Mouse (Mus musculus) stomach, postnatal 0 days (tissue): Measurements from ENCODE around the gene Ldhal6b. TPM values are rescaled to one million over a fixed set of nuclear protein-coding genes. Genes with fewer than 3 reads are reported as not detected.
A peak's percentile ranks its signal among the peaks of the same experiment; 100 is the strongest.

Experiments used
- ATAC-seq: fragments of 200-750 bp; cut with Nextera tagmentation; 2 replicates; pipeline ENCODE4 v1.8.0; 2017; ENCODE audit not compliant: low FRiP score, low TSS enrichment
- DNase-seq: peaks from one replicate; pipeline ENCODE4 v3.0.0-alpha.2; 2016; ENCODE audit warnings: low spot score
- H3K27ac ChIP-seq: fragments of 300-500 bp; sonication (generic); replicated peaks from 2 replicates; pipeline ENCODE4 v1.5.1; 2014; ENCODE audit warnings: mild to moderate bottlenecking, control low read depth
- H3K27me3 ChIP-seq: fragments of 300-500 bp; sonication (generic); 2 replicates; pipeline ENCODE4 v1.6.1; 2014; ENCODE audit warnings: low read length; ENCODE audit not compliant: control insufficient read depth, insufficient read depth
- H3K36me3 ChIP-seq: fragments of 300-500 bp; sonication (generic); 2 replicates; pipeline ENCODE4 v1.6.1; 2014; ENCODE audit warnings: low read length, mixed read lengths; ENCODE audit not compliant: control insufficient read depth, insufficient read depth
- H3K4me1 ChIP-seq: fragments of 300-500 bp; sonication (generic); replicated peaks from 2 replicates; pipeline ENCODE4 v1.6.1; 2014; ENCODE audit warnings: antibody characterized with exemption; ENCODE audit not compliant: control insufficient read depth, insufficient read depth
- H3K4me2 ChIP-seq: fragments of 300-500 bp; sonication (generic); replicated peaks from 2 replicates; pipeline ENCODE4 v1.6.1; 2014; ENCODE audit warnings: low read depth, mild to moderate bottlenecking, control low read depth, moderate library complexity
- H3K4me3 ChIP-seq: fragments of 300-500 bp; sonication (generic); 2 replicates; pipeline ENCODE4 v1.5.1; 2014; ENCODE audit warnings: low read depth, low read length, control low read depth
- H3K9ac ChIP-seq: fragments of 300-500 bp; sonication (generic); 2 replicates; pipeline ENCODE4 v1.6.1; 2014; ENCODE audit warnings: mild to moderate bottlenecking, low read length, control low read depth, mixed read lengths
- H3K9me3 ChIP-seq: fragments of 300-500 bp; sonication (generic); 2 replicates; pipeline ENCODE4 v1.6.1; 2016; ENCODE audit warnings: low read length; ENCODE audit not compliant: control insufficient read depth
- CTCF ChIP-seq: IDR thresholded peaks from 2 replicates; pipeline ENCODE4 v1.5.1; 2016; ENCODE audit warnings: antibody characterized with exemption, low read depth, mild to moderate bottlenecking, moderate library complexity
- EP300 ChIP-seq: optimal IDR thresholded peaks from 2 replicates; pipeline ENCODE3; 2016; ENCODE audit warnings: antibody characterized with exemption
- WGBS: fragments of 180-500 bp; shearing (Covaris S2); extraction: QIAGEN DNeasy Blood & Tissue Kit; methylation state at CpG from one replicate; pipeline ENCODE4 v1.1.7; 2014; 5-methylcytosine and 5-hydroxymethylcytosine counted together
- polyA plus RNA-seq: library from polyadenylated mRNA; unstranded; fragments of >200 nt; fragmentation: Nextera tagmentation; extraction: Ambion mirVana; gene quantifications from 2 replicates; pipeline ENCODE4 v1.2.1, GENCODE M21; 2015

Ldhal6b gene
- polyA plus RNA-seq, 1 experiment from 2014 or later, result not detected

GRCm38 (mm10) chr17:5400435-5401090, 18.0 kb downstream of the Ldhal6b start:
- ATAC-seq, result no peak
- no peak overlapping the region for H3K27ac ChIP-seq
- H3K9me3 ChIP-seq, result no peaks in the 10 kb centered on the region
- H3K27me3 ChIP-seq, result no peaks in the 10 kb centered on the region
- 53% methylated on average over 14 of the region's 14 CpGs for WGBS
- H3K9ac ChIP-seq, result no peak overlapping the region
- no peak for DNase-seq
- no peak overlapping the region for H3K4me2 ChIP-seq
- no peak for TF ChIP-seq EP300
- no peak for TF ChIP-seq CTCF
- no peaks in the 10 kb centered on the region for H3K4me1 ChIP-seq
- no peak overlapping the region for H3K4me3 ChIP-seq
- no peaks in the 10 kb centered on the region for H3K36me3 ChIP-seq

- DNase-seq (peak; percentile 88), ATAC-seq (peak; percentile 57)
- Histone ChIP-seq H3K27me3 (no peaks in the 10 kb centered on the region), H3K27ac (no peak overlapping the region), H3K9me3 (no peaks in the 10 kb centered on the region), H3K36me3 (no peaks in the 10 kb centered on the region), H3K4me1 (no peaks in the 10 kb centered on the region), H3K4me3 (no peak overlapping the region), H3K9ac (no peak overlapping the region), H3K4me2 (0 out of 2 replicates have a peak overlapping the region, but pooled peaks have one; percentile 15)
- TF ChIP-seq CTCF (peak; percentile 99), EP300 (no peak)
- 26% methylated on average over 33 of the region's 33 CpGs for WGBS
Measured at GRCm38 (mm10) chr17:5397148-5398007, 21.2 kb downstream of the Ldhal6b start.

GRCm38 (mm10) chr17:5396213-5396612, 22.4 kb downstream of the Ldhal6b start:
- H3K27ac ChIP-seq, result no peak overlapping the region
- no peaks in the 10 kb centered on the region for H3K9me3 ChIP-seq
- 64% methylated on average over 5 of the region's 5 CpGs for WGBS
- H3K9ac ChIP-seq, result no peak overlapping the region
- TF ChIP-seq CTCF (no peak), EP300 (no peak)
- no peaks in the 10 kb centered on the region for H3K36me3 ChIP-seq
- H3K4me2 ChIP-seq, result no peak overlapping the region
- DNase-seq, result no peak
- no peak overlapping the region for H3K4me3 ChIP-seq
- no peaks in the 10 kb centered on the region for H3K27me3 ChIP-seq
- H3K4me1 ChIP-seq, result no peaks in the 10 kb centered on the region
- no peak for ATAC-seq

GRCm38 (mm10) chr17:5395454-5396205, 22.9 kb downstream of the Ldhal6b start:
- TF ChIP-seq CTCF (no peak), EP300 (no peak)
- Histone ChIP-seq H3K9me3 (no peaks in the 10 kb centered on the region), H3K27ac (no peak overlapping the region; the same call in 1 of the 2 replicates), H3K4me2 (no peak overlapping the region), H3K36me3 (no peaks in the 10 kb centered on the region), H3K4me1 (no peaks in the 10 kb centered on the region), H3K27me3 (no peaks in the 10 kb centered on the region), H3K4me3 (no peak overlapping the region), H3K9ac (no peak overlapping the region)
- WGBS, result 77% methylated on average over 16 of the region's 16 CpGs
- DNase-seq, result no peak
- no peak for ATAC-seq

- TF ChIP-seq EP300 (no peak), CTCF (no peak)
- Histone ChIP-seq H3K9ac (no peak overlapping the region), H3K27ac (no peak overlapping the region), H3K4me1 (no peaks in the 10 kb centered on the region), H3K9me3 (no peaks in the 10 kb centered on the region), H3K27me3 (no peaks in the 10 kb centered on the region), H3K4me2 (no peak overlapping the region), H3K4me3 (no peak overlapping the region), H3K36me3 (no peaks in the 10 kb centered on the region)
- DNase-seq (no peak), ATAC-seq (no peak)
- 76% methylated on average over 10 of the region's 10 CpGs for WGBS
Measured at GRCm38 (mm10) chr17:5390682-5391081, 27.9 kb downstream of the Ldhal6b start.
